ENCODE assay signal across 13 mouse cellular contexts in genomic region chr13:111655856-111656255, GRCm38 (mm10). TPM values are rescaled to one million over a fixed set of nuclear protein-coding genes. Genes with fewer than 3 reads are reported as not detected.
A peak's percentile ranks its signal among the peaks of the same experiment; 100 is the strongest.
DNase-seq lines count a peak whose midpoint lies in the region; ATAC-seq lines count a peak whose summit lies in the region.
"Had no signal": no experiment of that assay in that cellular context is flagged by ENCODE, and none has a peak within 500 bp of the region (broad histone marks: within the 10 kb centered on the region; RNA-seq: fewer than 3 reads in every experiment).

No protein-coding gene starts in this region.

- DNase-seq in thymus, postnatal 10 days (ENCODE audit: low spot score in 2 of 2), result peak; percentile 14 to 18
- no peak for DNase-seq in gastrocnemius, adult 8-10 months (ENCODE audit: low spot score in 2 of 2)
- DNase-seq: cerebellum, adult 8-10 months; gastrocnemius, postnatal 25 days had no signal

- H3K9ac ChIP-seq in liver, embryonic 15.5 days, result peak overlapping the region; percentile 20; the same call in 1 of the 2 replicates
- H3K9ac ChIP-seq in kidney, embryonic 14.5 days (ENCODE audit: low read depth, low read length), result no peak overlapping the region
- H3K9ac ChIP-seq: hindbrain, embryonic 14.5 days; kidney, embryonic 15.5 days; neural tube, embryonic 12.5 days had no signal

- H3K4me2 ChIP-seq in liver, embryonic 15.5 days, result peak overlapping the region; percentile 60
- no peak overlapping the region for H3K4me2 ChIP-seq in kidney, embryonic 14.5 days (replicated peaks; ENCODE audit: low read depth, low read length)
- H3K4me2 ChIP-seq: hindbrain, embryonic 14.5 days; kidney, embryonic 15.5 days; neural tube, embryonic 12.5 days had no signal

- 13% methylated on average over 2 of the region's 2 CpGs for WGBS in liver, embryonic 15.5 days (ENCODE audit: insufficient replicate concordance)
- 80% methylated on average over 2 of the region's 2 CpGs for WGBS in kidney, embryonic 14.5 days

- H3K27ac ChIP-seq in liver, embryonic 15.5 days (replicated peaks), result peak overlapping the region; percentile 89
- no peak overlapping the region for H3K27ac ChIP-seq in kidney, embryonic 14.5 days (ENCODE audit: low read depth, low read length)
- H3K27ac ChIP-seq: hindbrain, embryonic 14.5 days; kidney, embryonic 15.5 days; midbrain, embryonic 10.5 days; neural tube, embryonic 12.5 days had no signal

- peak overlapping the region; percentile 33 for H3K4me3 ChIP-seq in liver, embryonic 15.5 days (replicated peaks)
- no peak overlapping the region for H3K4me3 ChIP-seq in kidney, embryonic 14.5 days (ENCODE audit: low read length)
- H3K4me3 ChIP-seq: kidney, embryonic 15.5 days; midbrain, embryonic 10.5 days; neural tube, embryonic 12.5 days had no signal

- no peaks in the 10 kb centered on the region for H3K27me3 ChIP-seq in liver, embryonic 15.5 days
- no peaks in the 10 kb centered on the region for H3K27me3 ChIP-seq in kidney, embryonic 14.5 days (ENCODE audit: control insufficient read depth, insufficient read depth, low read length)
- H3K27me3 ChIP-seq: kidney, embryonic 15.5 days; neural tube, embryonic 12.5 days had no signal

- peak; percentile 98 for ATAC-seq in CD4-positive, CD25-positive, alpha-beta regulatory T cell, adult 4 months
- peak; percentile 76 for ATAC-seq in common myeloid progenitor, adult 5-6 weeks (replicated peaks; ENCODE audit: low read depth, poor library complexity, severe bottlenecking)
- no peak for ATAC-seq in liver, embryonic 15.5 days (ENCODE audit: insufficient read depth)
- ATAC-seq in monocyte, adult 5-6 weeks (replicated peaks; ENCODE audit: insufficient number of reproducible peaks, low FRiP score, low TSS enrichment, poor library complexity, severe bottlenecking), result no peak
- ATAC-seq in kidney, embryonic 14.5 days (ENCODE audit: low FRiP score, low TSS enrichment), result no peak

- H3K9me3 ChIP-seq in liver, embryonic 15.5 days (replicated peaks), result no peaks in the 10 kb centered on the region
- H3K9me3 ChIP-seq in kidney, embryonic 14.5 days (ENCODE audit: control insufficient read depth, low read length), result no peaks in the 10 kb centered on the region
- H3K9me3 ChIP-seq: kidney, embryonic 15.5 days; midbrain, embryonic 10.5 days; neural tube, embryonic 12.5 days had no signal

- H3K36me3 ChIP-seq in liver, embryonic 15.5 days (replicated peaks), result no peaks in the 10 kb centered on the region
- H3K36me3 ChIP-seq in kidney, embryonic 14.5 days (ENCODE audit: control insufficient read depth, insufficient read depth, low read length), result no peaks in the 10 kb centered on the region
- H3K36me3 ChIP-seq: kidney, embryonic 15.5 days; midbrain, embryonic 10.5 days; neural tube, embryonic 12.5 days had no signal

- peaks cover 59% of the 10 kb centered on the region for H3K4me1 ChIP-seq in liver, embryonic 15.5 days (replicated peaks)
- 0 out of 2 replicates have a peak, but pooled peaks cover 9% of the 10 kb centered on the region for H3K4me1 ChIP-seq in kidney, embryonic 14.5 days (ENCODE audit: control insufficient read depth, insufficient read depth, low read length)
- H3K4me1 ChIP-seq: midbrain, embryonic 10.5 days had no signal

RNA-seq across cellular contexts. Expression of gene Mier3, which starts 24.9 kb away (rescaled TPM):
- polyA plus RNA-seq in CD4-positive, CD25-positive, alpha-beta regulatory T cell, adult 4 months (2017; shearing (Covaris generic)), result 10 to 100 TPM; 12.3 to 16.5 TPM
- 68.1 and 77.3 TPM in 2 replicates for total RNA-seq in common myeloid progenitor, adult 5-6 weeks (2017)
- polyA plus RNA-seq in liver, embryonic 15.5 days (2015; fragmentation: Nextera tagmentation; extraction: Ambion mirVana), result 13.6 and 14.3 TPM in 2 replicates
- total RNA-seq in monocyte, adult 5-6 weeks (2017), result 27.2 to 49.4 TPM (median 41.8 TPM) in 3 replicates
- polyA plus RNA-seq in kidney, embryonic 14.5 days (2014; fragmentation: Nextera tagmentation; extraction: Ambion mirVana), result 26.0 and 28.7 TPM in 2 replicates
- 10 to 100 TPM in 1 of 4 experiments, 1 to 10 TPM in 3; 6.9 to 10.2 (median 9.1) TPM for total RNA-seq in gastrocnemius, adult 8-10 months (2022)

Comparison
In these comparisons a context has a peak if more than half of its experiments do, and no peak if none do; other contexts are left out.
1. ATAC-seq: peak in CD4-positive, CD25-positive, alpha-beta regulatory T cell, adult 4 months (single experiment) and common myeloid progenitor, adult 5-6 weeks (single experiment); none in liver, embryonic 15.5 days (single experiment), monocyte, adult 5-6 weeks (single experiment) and kidney, embryonic 14.5 days (single experiment).
2. DNase-seq: peak in thymus, postnatal 10 days (2 of 2); none in gastrocnemius, adult 8-10 months (0 of 2).